Mouse (Mus musculus): Measurements from ENCODE around the gene Klf16. TPM values are rescaled to one million over a fixed set of nuclear protein-coding genes. Genes with fewer than 3 reads are reported as not detected.

The Klf16 gene
- total RNA-seq, 1 experiment = 23.5 TPM

DNA sequence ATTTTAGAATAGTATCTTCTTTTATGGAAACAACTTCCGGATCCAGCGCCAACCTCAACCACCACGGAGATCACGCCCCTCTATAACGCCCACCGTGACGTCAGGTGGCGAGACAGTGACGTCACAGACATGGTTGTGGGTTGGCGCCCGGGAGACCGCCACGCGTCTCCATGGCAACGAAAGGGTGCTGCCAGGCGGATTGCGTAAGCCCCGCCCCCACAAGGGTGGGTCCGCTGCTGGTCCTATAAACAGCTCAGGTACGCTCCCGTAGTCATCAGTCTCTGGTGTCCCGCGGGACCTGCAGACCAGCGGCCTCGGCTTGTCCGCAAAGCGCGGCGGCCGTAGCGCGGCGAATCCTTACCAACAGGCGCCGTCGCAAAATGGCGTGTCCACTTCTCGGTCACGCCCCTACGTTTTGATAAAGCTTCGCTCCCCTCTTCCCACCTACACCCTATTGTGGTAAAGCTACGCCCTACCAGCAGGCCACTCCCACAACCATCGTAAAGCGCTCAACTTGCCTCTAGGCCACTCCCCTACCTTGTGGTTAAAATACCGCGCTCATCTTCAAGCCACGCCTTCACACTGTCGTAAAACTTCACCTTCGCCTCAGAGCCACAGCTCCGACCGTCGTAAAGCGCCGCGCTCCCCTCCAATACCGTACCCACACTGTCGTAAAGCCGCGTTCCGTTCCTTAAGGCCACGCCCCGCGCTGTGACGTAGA, 45.0 kb upstream of the Klf16 start:
- peak; percentile 100 for DNase-seq (ENCODE audit: low read depth, low spot score)
- TF ChIP-seq HCFC1 (IDR thresholded peaks at IDR 0.05; ENCODE audit: borderline replicate concordance, insufficient read depth, low read length) (peak; percentile 51; the same call in 1 of the 2 replicates), ZNF384 (IDR thresholded peaks at IDR 0.05; ENCODE audit: low read depth, low read length) (no peak)
- H3K9me3 ChIP-seq (ENCODE audit: control insufficient read depth, insufficient read depth, low read depth, low read length) = no peaks in the 10 kb centered on the region
- peaks cover 2 to 16% of the 10 kb centered on the region in 2 experiments; a peak in 2 of 4 replicates for H3K4me1 ChIP-seq (ENCODE audit: control insufficient read depth in 2 of 2, insufficient read depth in 2 of 2, low read length in 2 of 2, poor library complexity in 1 of 2)
- peak overlapping the region; percentile 91 for H3K27ac ChIP-seq (ENCODE audit: insufficient read depth, low read depth, low read length, poor library complexity, severe bottlenecking)
- peaks cover 15% of the 10 kb centered on the region; the same call in 1 of the 2 replicates for H3K36me3 ChIP-seq (ENCODE audit: control insufficient read depth, insufficient read depth, low read length, poor library complexity, severe bottlenecking)
- H3K4me3 ChIP-seq (ENCODE audit: insufficient read depth in 1 of 2, low read depth in 1 of 2, low read length in 2 of 2, poor library complexity in 1 of 2, severe bottlenecking in 1 of 2) = peak overlapping the region; percentile 65 to 67
- in situ Hi-C loops (cut with MboI; ENCODE audit: low sequenced_read_pairs in 2 of 2, unreplicated experiment in 2 of 2) = no loop called here
- H3K9ac ChIP-seq (ENCODE audit: insufficient read depth, low read depth, low read length, poor library complexity, severe bottlenecking) = peak overlapping the region; percentile 67

- Histone ChIP-seq H3K27ac (ENCODE audit: insufficient read depth, low read depth, low read length, poor library complexity, severe bottlenecking) (peak overlapping the region; percentile 91), H3K4me1 (ENCODE audit: control insufficient read depth in 2 of 2, insufficient read depth in 2 of 2, low read length in 2 of 2, poor library complexity in 1 of 2) (peaks cover 2 to 16% of the 10 kb centered on the region in 2 experiments; a peak in 2 of 4 replicates), H3K36me3 (ENCODE audit: control insufficient read depth, insufficient read depth, low read length, poor library complexity, severe bottlenecking) (peaks cover 15% of the 10 kb centered on the region; the same call in 1 of the 2 replicates), H3K9me3 (ENCODE audit: control insufficient read depth, insufficient read depth, low read depth, low read length) (no peaks in the 10 kb centered on the region), H3K4me3 (ENCODE audit: insufficient read depth in 1 of 2, low read depth in 1 of 2, low read length in 2 of 2, poor library complexity in 1 of 2, severe bottlenecking in 1 of 2) (peak overlapping the region; percentile 65 to 67), H3K9ac (ENCODE audit: insufficient read depth, low read depth, low read length, poor library complexity, severe bottlenecking) (peak overlapping the region; percentile 37)
- no peak for TF ChIP-seq CHD2 (IDR thresholded peaks at IDR 0.05; ENCODE audit: low read depth, low read length)
- no peak for DNase-seq (ENCODE audit: low read depth, low spot score)
- in situ Hi-C loops (cut with MboI; ENCODE audit: low sequenced_read_pairs in 2 of 2, unreplicated experiment in 2 of 2) = no loop called here
Observed at GRCm38 (mm10) chr10:80621690-80621939, 44.5 kb upstream of the Klf16 start.

DNA sequence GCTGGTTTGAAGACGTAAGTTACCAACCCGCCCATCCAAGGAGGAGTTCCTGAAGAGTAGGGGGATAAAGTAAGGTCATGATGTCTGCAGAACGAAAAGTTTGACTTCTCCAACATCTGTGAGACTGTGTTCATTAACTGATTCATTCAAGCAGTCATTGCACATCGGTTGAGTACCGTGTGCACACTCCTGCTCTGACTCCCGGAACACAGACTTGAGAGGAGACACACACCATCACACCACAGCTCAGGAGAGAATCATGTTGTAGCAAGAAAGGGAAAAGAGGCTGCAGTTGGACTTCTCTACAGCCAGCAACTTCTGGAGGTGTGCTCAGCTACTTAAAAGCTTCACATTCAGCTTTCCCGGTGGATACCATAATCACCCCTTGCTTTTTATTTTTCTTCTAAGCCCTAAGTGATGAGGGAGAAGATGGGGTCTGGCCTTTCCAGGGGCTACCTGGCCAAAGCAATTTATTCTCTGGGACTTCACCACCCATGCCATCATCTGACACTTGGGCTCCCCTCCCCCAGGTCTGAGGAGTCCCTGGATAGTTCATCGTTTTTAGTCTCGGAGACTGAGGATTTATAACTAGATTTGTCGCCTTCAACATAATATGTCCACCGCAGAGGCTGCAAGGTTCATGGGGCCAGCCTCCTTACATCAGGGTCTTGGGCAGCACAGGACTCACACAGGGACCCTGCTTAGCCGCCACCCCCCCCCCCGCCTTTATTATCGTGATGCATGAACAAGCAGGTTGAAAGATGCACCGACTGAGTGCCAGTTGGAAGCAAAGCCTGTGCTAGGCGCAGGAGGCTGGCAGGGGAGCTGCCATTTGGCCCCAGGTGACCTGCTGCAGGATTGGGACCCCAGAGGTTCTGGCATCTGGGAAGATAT, 43.9 kb upstream of the Klf16 start:
- peak overlapping the region; percentile 65 to 67 for H3K4me3 ChIP-seq (ENCODE audit: insufficient read depth in 1 of 2, low read depth in 1 of 2, low read length in 2 of 2, poor library complexity in 1 of 2, severe bottlenecking in 1 of 2)
- no peak for DNase-seq (ENCODE audit: low read depth, low spot score)
- TF ChIP-seq ZC3H11A (IDR thresholded peaks at IDR 0.05; ENCODE audit: borderline replicate concordance, low read depth, low read length) = no peak
- no peak for TF ChIP-seq HCFC1 (IDR thresholded peaks at IDR 0.05; ENCODE audit: borderline replicate concordance, insufficient read depth, low read length)
- no peak for TF ChIP-seq ZNF384 (IDR thresholded peaks at IDR 0.05; ENCODE audit: low read depth, low read length)
- TF ChIP-seq CHD2 (IDR thresholded peaks at IDR 0.05; ENCODE audit: low read depth, low read length) = no peak
- TF ChIP-seq MAFK (IDR thresholded peaks at IDR 0.05; ENCODE audit: insufficient read depth, low read depth, low read length) = no peak
- H3K9ac ChIP-seq (ENCODE audit: insufficient read depth, low read depth, low read length, poor library complexity, severe bottlenecking) = peak overlapping the region; percentile 37
- in situ Hi-C loops (cut with MboI; ENCODE audit: low sequenced_read_pairs in 2 of 2, unreplicated experiment in 2 of 2) = no loop called here
- H3K27ac ChIP-seq (ENCODE audit: insufficient read depth, low read depth, low read length, poor library complexity, severe bottlenecking) = peak overlapping the region; percentile 91; the same call in 1 of the 2 replicates
- H3K4me1 ChIP-seq (ENCODE audit: control insufficient read depth in 2 of 2, insufficient read depth in 2 of 2, low read length in 2 of 2, poor library complexity in 1 of 2) = peaks cover 2 to 16% of the 10 kb centered on the region in 2 experiments; a peak in 2 of 4 replicates
- H3K9me3 ChIP-seq (ENCODE audit: control insufficient read depth, insufficient read depth, low read depth, low read length) = no peaks in the 10 kb centered on the region
- H3K36me3 ChIP-seq (ENCODE audit: control insufficient read depth, insufficient read depth, low read length, poor library complexity, severe bottlenecking) = peaks cover 15% of the 10 kb centered on the region; the same call in 1 of the 2 replicates

GRCm38 (mm10) chr10:80620365-80620764, 43.2 kb upstream of the Klf16 start:
- in situ Hi-C loops (cut with MboI; ENCODE audit: low sequenced_read_pairs in 2 of 2, unreplicated experiment in 2 of 2) = no loop called here
- H3K4me3 ChIP-seq (ENCODE audit: insufficient read depth in 1 of 2, low read depth in 1 of 2, low read length in 2 of 2, poor library complexity in 1 of 2, severe bottlenecking in 1 of 2) = peak overlapping the region in 1 of 2 experiments; percentile 80; a peak in 2 of 4 replicates
- peaks cover 11% of the 10 kb centered on the region; the same call in 1 of the 2 replicates for H3K36me3 ChIP-seq (ENCODE audit: control insufficient read depth, insufficient read depth, low read length, poor library complexity, severe bottlenecking)
- H3K4me1 ChIP-seq (ENCODE audit: control insufficient read depth in 2 of 2, insufficient read depth in 2 of 2, low read length in 2 of 2, poor library complexity in 1 of 2) = peaks cover 2 to 16% of the 10 kb centered on the region in 2 experiments; a peak in 2 of 4 replicates
- no peak for TF ChIP-seq CHD2 (IDR thresholded peaks at IDR 0.05; ENCODE audit: low read depth, low read length)
- TF ChIP-seq HCFC1 (IDR thresholded peaks at IDR 0.05; ENCODE audit: borderline replicate concordance, insufficient read depth, low read length) = no peak
- TF ChIP-seq ZC3H11A (IDR thresholded peaks at IDR 0.05; ENCODE audit: borderline replicate concordance, low read depth, low read length) = no peak
- no peak for TF ChIP-seq MAFK (IDR thresholded peaks at IDR 0.05; ENCODE audit: insufficient read depth, low read depth, low read length)
- no peak for TF ChIP-seq ZNF384 (IDR thresholded peaks at IDR 0.05; ENCODE audit: low read depth, low read length)
- no peak for DNase-seq (ENCODE audit: low read depth, low spot score)
- H3K9me3 ChIP-seq (ENCODE audit: control insufficient read depth, insufficient read depth, low read depth, low read length) = no peaks in the 10 kb centered on the region
- no peak overlapping the region for H3K9ac ChIP-seq (ENCODE audit: insufficient read depth, low read depth, low read length, poor library complexity, severe bottlenecking)
- no peak overlapping the region for H3K27ac ChIP-seq (ENCODE audit: insufficient read depth, low read depth, low read length, poor library complexity, severe bottlenecking)
